Mouse (Mus musculus) brain, embryonic 14.5 days (tissue): ENCODE results near the gene Pax4.

Experiments used
- CTCF ChIP-seq: fragments of 200-500 bp; IDR thresholded peaks from 2 replicates; pipeline ENCODE4 v1.5.1; 2012; ENCODE audit warnings: inconsistent platforms, mild to moderate bottlenecking, moderate library complexity, borderline replicate concordance; ENCODE audit not compliant: insufficient read depth, insufficient read length; ENCODE audit errors: extremely low read depth
- POLR2A ChIP-seq: fragments of 200-500 bp; IDR thresholded peaks from 2 replicates; pipeline ENCODE4 v1.6.1; 2012; ENCODE audit warnings: mild to moderate bottlenecking, inconsistent platforms, borderline replicate concordance; ENCODE audit not compliant: poor library complexity, insufficient read depth, insufficient read length, severe bottlenecking; ENCODE audit errors: extremely low read depth

GRCm38 (mm10) chr6:28474839-28475238 lies 25.7 kb upstream of the Pax4 start, which contains the start of gene Snd1:
- TF ChIP-seq CTCF (no peak), POLR2A (no peak)
